Mouse (Mus musculus) embryonic fibroblast, embryonic 13.5 days (primary cell): ENCODE results near the gene Tnfrsf18.

ENCODE experiments used
- CTCF ChIP-seq: IDR thresholded peaks from 2 replicates; pipeline ENCODE4 v1.5.1; 2011; ENCODE audit warnings: mild to moderate bottlenecking, control low read depth, low read length, moderate library complexity, borderline replicate concordance; ENCODE audit not compliant: insufficient read depth
- POLR2A ChIP-seq: IDR thresholded peaks from 2 replicates; pipeline ENCODE4 v1.6.1; 2011; ENCODE audit warnings: low read depth, mild to moderate bottlenecking, control low read depth, low read length, moderate library complexity

GRCm38 (mm10) chr4:156053113-156053512 lies 27.1 kb downstream of the Tnfrsf18 start:
- no peak for TF ChIP-seq CTCF
- no peak for TF ChIP-seq POLR2A
